ENCODE assay signal across 8 mouse cellular contexts in the genomic region with DNA sequence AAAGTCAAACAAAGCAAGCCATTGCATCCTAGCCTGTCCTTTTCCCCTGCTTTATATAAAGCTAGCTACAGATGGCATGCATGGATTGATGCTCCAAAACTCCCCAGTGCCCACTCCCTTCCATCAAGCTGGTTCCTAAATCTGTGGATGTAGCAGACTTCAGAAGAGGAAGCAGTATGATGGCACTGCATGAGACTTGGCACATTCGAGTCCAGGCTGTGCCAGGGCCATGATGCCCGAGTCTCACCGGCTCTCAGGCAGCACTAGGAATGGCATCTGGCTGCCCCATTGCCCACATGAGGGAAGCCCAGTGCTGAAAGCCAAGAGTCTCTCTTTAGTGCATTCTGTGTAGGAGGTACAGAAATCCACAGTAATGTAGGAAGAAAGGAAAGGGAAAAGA. TPM values are rescaled to one million over a fixed set of nuclear protein-coding genes. Genes with fewer than 3 reads are reported as not detected.
DNase-seq lines count a peak whose midpoint lies in the region.
"Had no signal": no experiment of that assay in that cellular context is flagged by ENCODE, and none has a peak within 500 bp of the region (broad histone marks: within the 10 kb centered on the region; RNA-seq: fewer than 3 reads in every experiment).

No protein-coding gene starts in this region.

- DNase-seq in layer of hippocampus, adult 11-12 months (ENCODE audit: low spot score) = peak; percentile 42
- DNase-seq in layer of hippocampus, adult 9-10 months (ENCODE audit: low spot score) = no peak
- peak; percentile 98 for DNase-seq in cerebellum, adult 9-11 months
- DNase-seq in layer of hippocampus, postnatal 10 days (ENCODE audit: low spot score in 2 of 2) = peak; percentile 69 to 74
- DNase-seq in right cerebral cortex, postnatal 4 days = peak; percentile 33
- no peak for DNase-seq in thymus, postnatal 14 days
- DNase-seq in adrenal gland, postnatal 10 days = no peak
- DNase-seq: lung, postnatal 10 days had no signal

RNA-seq across cellular contexts. Expression of a gene that starts 39.7 kb away (rescaled TPM):
- total RNA-seq in layer of hippocampus, postnatal 10 days (2021) = 10 to 100 TPM; 92.8 to 94.8 TPM
- total RNA-seq in adrenal gland, postnatal 10 days (2021) = 10 to 100 TPM; 14.2 to 16.8 TPM

Comparison
In these comparisons a context has a peak if more than half of its experiments do, and no peak if none do; other contexts are left out.
1. DNase-seq: peak in layer of hippocampus, adult 11-12 months (single experiment), cerebellum, adult 9-11 months (single experiment), layer of hippocampus, postnatal 10 days (2 of 2) and right cerebral cortex, postnatal 4 days (single experiment); none in layer of hippocampus, adult 9-10 months (single experiment), thymus, postnatal 14 days (single experiment) and adrenal gland, postnatal 10 days (single experiment).
2. RNA of a gene that starts 39.7 kb away (total RNA-seq): 92.8 to 94.8 TPM in layer of hippocampus, postnatal 10 days; 14.2 to 16.8 TPM in adrenal gland, postnatal 10 days; every median in the first group is over 4 times any median in the second.